Mouse (Mus musculus): ENCODE measurements around the gene Lgsn. TPM values are rescaled to one million over a fixed set of nuclear protein-coding genes. Genes with fewer than 3 reads are reported as not detected.

The Lgsn gene
- polyA plus RNA-seq, 1 experiment: not detected

GRCm38 (mm10) chr1:31233319-31234036, 57.3 kb downstream of the Lgsn start:
- H3K4me1 ChIP-seq (ENCODE audit: control insufficient read depth, insufficient read depth, low read length): no peaks in the 10 kb centered on the region
- no peak for TF ChIP-seq CTCF (IDR thresholded peaks at IDR 0.05; ENCODE audit: control insufficient read depth, insufficient read depth, low read length)
- no peak for TF ChIP-seq POLR2A (IDR thresholded peaks at IDR 0.05; ENCODE audit: borderline replicate concordance, control insufficient read depth, low read depth, low read length)
- H3K4me3 ChIP-seq (replicated peaks; ENCODE audit: control insufficient read depth, low read depth, low read length): no peak overlapping the region
- H3K27ac ChIP-seq (ENCODE audit: control insufficient read depth, insufficient read depth, low read depth, low read length, poor library complexity): no peak overlapping the region

Other genes starting within 250 kb of the Lgsn start
- gene AC153137.1, start 198.4 kb upstream of the Lgsn start, polyA plus RNA-seq (2011; ENCODE audit: insufficient read depth, insufficient read length, low replicate concordance, missing spikeins): not detected in 2 replicates
- gene 4931428L18Rik, start 46.3 kb downstream of the Lgsn start, polyA plus RNA-seq (2011; ENCODE audit: insufficient read depth, insufficient read length, low replicate concordance, missing spikeins): not detected in 2 replicates
- not detected in 2 replicates for gene Pih1d3, start 46.4 kb downstream of the Lgsn start, polyA plus RNA-seq (2011; ENCODE audit: insufficient read depth, insufficient read length, low replicate concordance, missing spikeins)